Mouse (Mus musculus): ENCODE measurements around the gene Gm39566.

DNA sequence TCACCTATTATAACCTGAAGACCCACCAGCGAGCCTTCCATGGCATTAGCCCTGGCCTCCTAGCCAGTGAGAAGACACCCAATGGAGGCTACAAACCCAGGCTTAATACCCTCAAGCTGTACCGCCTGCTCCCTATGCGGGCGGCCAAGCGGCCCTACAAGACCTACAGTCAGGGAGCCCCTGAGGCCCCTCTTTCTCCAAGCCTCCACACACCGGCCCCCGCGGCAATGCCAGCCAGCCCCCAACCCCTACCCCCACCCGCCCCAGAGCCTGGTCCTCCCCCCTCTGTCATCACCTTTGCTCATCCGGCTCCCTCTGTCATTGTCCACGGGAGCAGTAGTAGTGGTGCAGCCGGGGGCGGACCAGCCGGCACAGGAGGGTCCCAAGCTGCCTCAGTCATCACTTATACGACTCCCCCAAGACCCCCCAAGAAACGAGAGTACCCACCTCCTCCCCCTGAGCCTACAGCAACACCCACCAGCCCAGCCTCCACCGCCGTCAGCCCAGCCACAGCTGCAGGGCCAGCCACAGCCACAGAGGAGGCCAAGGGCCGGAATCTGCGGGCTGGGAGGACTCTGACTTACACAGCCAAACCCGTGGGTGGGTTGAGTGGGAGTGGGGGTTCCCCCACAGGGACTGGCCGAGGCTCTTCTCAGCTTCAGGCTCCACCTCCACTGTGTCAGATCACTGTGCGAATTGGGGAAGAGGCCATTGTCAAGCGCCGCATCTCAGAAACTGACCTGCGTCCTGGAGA is 37.4 kb downstream of the Gm39566 start:
- no peak for TF ChIP-seq CTCF (conservative IDR thresholded peaks at IDR 0.05; ENCODE audit: insufficient read depth, insufficient read length, low read depth, low read length)
- TF ChIP-seq POLR2A (IDR thresholded peaks at IDR 0.05; ENCODE audit: low read depth, low read length), result no peak
